Mouse (Mus musculus) lung, adult 2 months (tissue): ENCODE measurements at regions not wholly inside any gene's neighbourhood (a gene's known extent, or its start where the extent isn't known, plus 50 kb on each side); places are given as distances from the start of the nearest gene placed in this dataset.
A peak's percentile ranks its signal among the peaks of the same experiment; 100 is the strongest.

Experiments
- DNase-seq: peaks from one replicate; pipeline ENCODE4 v3.0.0; 2022
- H3K4me1 ChIP-seq: fragments of 200-500 bp; 2 replicates; pipeline ENCODE4 v1.6.1; 2011; ENCODE audit warnings: low read length; ENCODE audit not compliant: control insufficient read depth, insufficient read depth
- H3K4me3 ChIP-seq: fragments of 200-500 bp; replicated peaks from 2 replicates; pipeline ENCODE3; 2011; ENCODE audit warnings: low read depth, mild to moderate bottlenecking, control low read depth, low read length; ENCODE audit errors: extremely low read depth
- CTCF ChIP-seq: fragments of 200-500 bp; IDR thresholded peaks from 2 replicates; pipeline ENCODE4 v1.5.1; 2011; ENCODE audit warnings: mild to moderate bottlenecking, low read length, control low read depth; ENCODE audit not compliant: insufficient read depth
- POLR2A ChIP-seq: fragments of 200-500 bp; IDR thresholded peaks from 2 replicates; pipeline ENCODE4 v1.6.1; 2011; ENCODE audit warnings: low read depth, mild to moderate bottlenecking, control low read depth, low read length, borderline replicate concordance; ENCODE audit errors: extremely low read depth
- WGBS: fragments of 180-500 bp; shearing (Covaris S2); methylation state at CpG from one replicate; pipeline ENCODE4 v1.1.7; 2018; 5-methylcytosine and 5-hydroxymethylcytosine counted together

DNA sequence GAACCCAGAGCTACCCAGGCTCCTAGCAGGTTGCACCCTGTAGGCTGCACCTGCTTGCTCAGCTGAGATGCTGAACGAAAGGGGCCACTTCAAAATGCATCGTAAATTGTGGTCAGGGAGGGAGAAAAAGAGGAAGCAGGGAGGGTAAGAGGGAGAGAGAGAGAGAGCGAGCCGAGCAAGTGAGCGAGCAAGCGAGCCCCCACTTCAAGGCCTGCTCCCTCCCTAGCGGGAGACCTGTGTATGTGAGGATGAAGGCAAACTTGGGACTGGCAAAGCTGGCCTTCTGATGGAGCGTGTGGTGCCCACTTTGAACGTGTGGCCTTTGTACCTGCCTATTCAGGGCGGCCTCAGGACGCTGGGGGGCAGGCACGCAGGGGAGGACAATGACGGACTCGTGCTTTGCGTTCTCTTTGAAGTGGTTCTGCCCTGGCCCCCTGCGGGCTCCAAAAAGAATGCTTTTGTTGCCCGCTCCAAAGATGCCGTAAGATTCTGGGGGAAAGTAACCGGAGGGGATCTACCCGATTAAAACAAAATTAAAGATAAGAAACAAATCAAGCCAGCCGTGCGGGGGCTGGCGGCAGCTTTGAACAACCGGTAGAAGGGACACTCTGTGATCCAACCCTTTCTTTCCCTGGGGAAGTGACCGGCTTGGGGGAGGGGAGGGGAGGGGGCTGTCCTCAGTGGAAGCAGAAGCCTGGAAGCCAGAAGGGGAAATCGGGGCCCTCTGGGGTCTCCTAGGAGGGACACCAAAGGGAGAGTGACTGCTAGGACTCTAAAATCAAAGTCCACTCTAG is 70.1 kb upstream of the Nkd1 start:
- TF ChIP-seq CTCF (no peak), POLR2A (0 out of 2 replicates have a peak, but pooled peaks have one; percentile 20)
- Histone ChIP-seq H3K4me3 (no peak overlapping the region), H3K4me1 (peaks cover 4% of the 10 kb centered on the region)
- DNase-seq, result peak; percentile 10
- WGBS, result 27% methylated on average over 26 of the region's 26 CpGs

DNA sequence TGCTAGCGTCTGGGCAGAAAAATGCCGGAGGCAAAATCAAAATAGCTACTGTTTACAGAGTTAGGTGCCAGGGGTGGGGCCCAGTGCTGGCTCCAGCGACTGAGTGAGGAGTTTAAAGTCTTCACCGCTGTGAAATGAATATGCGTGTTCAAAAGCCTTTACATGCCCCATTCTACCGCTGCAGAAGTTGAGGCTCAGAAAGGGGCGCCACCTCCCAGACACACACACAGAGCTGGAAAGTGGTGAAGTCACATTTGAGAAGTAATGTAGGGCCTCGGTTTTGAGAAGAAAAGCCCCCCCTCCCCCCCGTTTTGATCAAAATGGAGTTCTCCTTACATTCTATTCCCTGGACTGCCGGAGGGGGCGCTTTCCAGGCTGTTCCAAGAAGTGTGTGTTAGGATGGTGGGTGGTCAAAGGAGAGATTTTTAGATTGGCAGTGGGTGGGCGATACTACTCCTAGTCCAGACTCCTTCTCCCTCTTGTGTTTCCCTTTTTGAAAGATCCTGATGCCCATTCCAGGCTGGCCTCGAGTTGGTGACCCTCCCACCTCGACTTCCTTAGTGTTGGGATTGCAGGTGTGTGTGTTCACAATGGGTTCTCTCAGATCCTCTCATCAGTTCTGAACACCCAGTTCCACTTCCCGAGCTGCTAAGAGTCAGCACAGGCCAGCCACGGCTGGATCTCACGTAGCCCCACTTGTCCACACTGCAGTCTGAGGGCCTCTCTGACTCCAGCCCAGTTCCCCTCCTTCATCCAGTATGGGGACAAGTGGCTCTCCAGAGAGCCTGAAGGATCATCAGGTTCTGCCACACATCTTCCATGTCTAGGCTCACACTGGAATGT is 69.3 kb upstream of the Nkd1 start:
- peak; percentile 51 for DNase-seq
- 33% methylated on average over 17 of the region's 17 CpGs for WGBS

DNA sequence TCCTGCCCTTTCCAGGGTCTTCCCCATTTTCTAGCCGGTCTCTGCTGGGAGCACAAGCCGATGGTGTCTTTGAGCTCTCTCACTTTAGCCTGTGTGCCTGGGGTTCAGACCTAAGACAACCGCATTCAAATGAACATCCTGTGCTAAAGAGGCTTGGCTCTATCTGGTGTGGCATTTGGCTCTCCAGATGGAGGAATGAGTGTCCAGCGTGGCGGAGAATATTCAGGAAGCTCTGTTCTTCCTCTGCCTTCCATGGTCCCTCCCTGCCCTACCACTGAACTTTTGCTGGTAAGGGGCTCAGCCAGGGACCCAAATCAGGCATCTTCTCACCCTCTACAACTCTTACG is 68.7 kb upstream of the Nkd1 start:
- H3K4me1 ChIP-seq, result peaks cover 4% of the 10 kb centered on the region
- H3K4me3 ChIP-seq, result no peak overlapping the region
- DNase-seq, result no peak
- TF ChIP-seq CTCF (no peak), POLR2A (no peak)
- 57% methylated on average over 6 of the region's 6 CpGs for WGBS

More for the DNA sequence above, 69.3 kb upstream of the Nkd1 start:
- peaks cover 4% of the 10 kb centered on the region for H3K4me1 ChIP-seq
- H3K4me3 ChIP-seq, result no peak overlapping the region
- TF ChIP-seq POLR2A (no peak), CTCF (0 out of 2 replicates have a peak, but pooled peaks have one; percentile 3)

GRCm38 (mm10) chr8:88454048-88454696 is 67.0 kb upstream of the Nkd1 start:
- under 1% methylated on average over 74 of the region's 75 CpGs for WGBS
- DNase-seq, result peak; percentile 58
- H3K4me3 ChIP-seq, result peak overlapping the region; percentile 50
- peaks cover 4% of the 10 kb centered on the region for H3K4me1 ChIP-seq
- no peak for TF ChIP-seq CTCF
- TF ChIP-seq POLR2A, result peak; percentile 9; the same call in 1 of the 2 replicates

- WGBS, result 7% methylated on average over 4 of the region's 4 CpGs
- DNase-seq, result no peak
- TF ChIP-seq POLR2A, result no peak
- no peak for TF ChIP-seq CTCF
- Histone ChIP-seq H3K4me1 (peaks cover 4% of the 10 kb centered on the region), H3K4me3 (no peak overlapping the region)
These were observed 66.2 kb upstream of the Nkd1 start for GRCm38 (mm10) chr8:88454906-88455305.

- TF ChIP-seq POLR2A, result no peak
- no peak for TF ChIP-seq CTCF
- no peak for DNase-seq
- H3K4me3 ChIP-seq, result no peak overlapping the region
- 12% methylated on average over 28 of the region's 28 CpGs for WGBS
- H3K4me1 ChIP-seq, result peaks cover 4% of the 10 kb centered on the region
These were observed 65.6 kb upstream of the Nkd1 start for GRCm38 (mm10) chr8:88455434-88456020.

DNA sequence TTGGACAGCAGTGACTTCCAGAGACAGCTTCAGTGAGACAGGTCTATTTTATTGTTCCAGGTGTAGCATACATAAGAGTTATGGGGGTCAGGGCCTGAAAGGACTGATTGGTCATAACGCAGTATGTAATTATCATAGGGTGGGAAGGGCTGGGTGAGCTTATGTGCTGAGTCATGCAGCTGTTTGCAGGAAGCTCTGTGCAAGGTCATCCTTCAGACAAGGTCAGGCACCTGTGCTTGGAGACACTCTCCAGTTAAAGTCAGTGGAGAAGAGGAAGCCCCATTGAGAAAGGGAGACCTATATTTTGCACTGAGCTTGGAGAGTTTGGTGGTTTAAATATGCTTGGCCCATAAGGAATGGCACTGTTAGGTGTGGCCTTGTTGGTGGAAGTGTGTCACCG is 62.0 kb upstream of the Nkd1 start:
- peaks cover 2% of the 10 kb centered on the region; the same call in 1 of the 2 replicates for H3K4me1 ChIP-seq
- WGBS, result 86% methylated on average over 2 of the region's 2 CpGs
- no peak for DNase-seq
- no peak for TF ChIP-seq CTCF
- TF ChIP-seq POLR2A, result no peak
- no peak overlapping the region for H3K4me3 ChIP-seq

DNA sequence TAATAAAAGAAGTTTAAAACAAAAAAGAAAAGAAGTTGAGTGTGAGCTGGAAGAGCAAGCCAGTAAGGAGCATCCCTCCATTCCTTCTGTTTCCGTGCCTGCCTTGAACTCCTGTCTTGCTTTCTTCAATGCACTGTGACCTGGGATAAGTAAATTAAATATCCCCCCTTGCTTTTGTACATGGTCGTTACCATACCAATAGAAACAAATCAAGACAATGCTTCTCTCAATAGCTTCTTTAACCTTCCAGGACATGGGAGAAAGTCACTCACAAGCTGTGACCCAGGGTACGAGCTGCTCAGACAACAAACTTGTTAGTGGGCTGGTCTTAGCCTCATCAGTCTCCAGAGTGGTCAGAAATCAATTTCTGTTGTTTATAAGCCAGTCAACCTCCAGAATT is 53.4 kb upstream of the Nkd1 start:
- TF ChIP-seq CTCF, result no peak
- TF ChIP-seq POLR2A, result no peak
- H3K4me1 ChIP-seq, result no peaks in the 10 kb centered on the region
- WGBS, result 78% methylated on average over 3 of the region's 3 CpGs
- no peak for DNase-seq
- H3K4me3 ChIP-seq, result no peak overlapping the region

GRCm38 (mm10) chr8:88470931-88471455 is 50.2 kb upstream of the Nkd1 start:
- no peak overlapping the region for H3K4me3 ChIP-seq
- TF ChIP-seq CTCF (no peak), POLR2A (no peak)
- 68% methylated on average over 8 of the region's 8 CpGs for WGBS
- no peak for DNase-seq
- no peaks in the 10 kb centered on the region for H3K4me1 ChIP-seq
